Mouse (Mus musculus) spleen, postnatal 10 days (tissue): ENCODE measurements around the gene Stk11.

ENCODE experiments used
- DNase-seq, 2 experiments: peaks; one replicate each; pipeline ENCODE4 v3.0.0; 2021 to 2022; ENCODE audit warnings: low spot score in 2 of 2

Gene Stk11

GRCm38 (mm10) chr10:80094684-80095083 lies 20.9 kb upstream of the Stk11 start:
- DNase-seq = no peak

- no peak for DNase-seq
Measured at GRCm38 (mm10) chr10:80095547-80095946, 20.1 kb upstream of the Stk11 start.

- no peak for DNase-seq
Measured at GRCm38 (mm10) chr10:80097275-80097674, 18.3 kb upstream of the Stk11 start.

- no peak for DNase-seq
Measured at GRCm38 (mm10) chr10:80098630-80099029, 17.0 kb upstream of the Stk11 start.

GRCm38 (mm10) chr10:80100982-80101381 lies 14.6 kb upstream of the Stk11 start:
- DNase-seq = no peak

GRCm38 (mm10) chr10:80102216-80102915 lies 13.2 kb upstream of the Stk11 start:
- DNase-seq = peak; percentile 89 to 94

GRCm38 (mm10) chr10:80103032-80103431 lies 12.6 kb upstream of the Stk11 start:
- no peak for DNase-seq

GRCm38 (mm10) chr10:80104181-80104580 lies 11.4 kb upstream of the Stk11 start:
- DNase-seq = no peak

GRCm38 (mm10) chr10:80105460-80105859 lies 10.1 kb upstream of the Stk11 start, which contains the start of gene Sbno2:
TSS of gene Sbno2 (minus strand) at chr10:80105571.
- DNase-seq = peak in 1 of 2 experiments; percentile 59

GRCm38 (mm10) chr10:80105926-80106325 lies 9.7 kb upstream of the Stk11 start:
- no peak for DNase-seq

- no peak for DNase-seq
Measured at GRCm38 (mm10) chr10:80107678-80108077, 7.9 kb upstream of the Stk11 start.

GRCm38 (mm10) chr10:80114341-80115284 lies 990 bp upstream of the Stk11 start:
- DNase-seq = peak; percentile 93 to 96

- DNase-seq = no peak
Measured at GRCm38 (mm10) chr10:80115944-80116335, 337 bp downstream of the Stk11 start.

GRCm38 (mm10) chr10:80116563-80116926 lies 942 bp downstream of the Stk11 start:
- DNase-seq = peak; percentile 63 to 74

- DNase-seq = peak; percentile 65 to 67
Measured at GRCm38 (mm10) chr10:80116927-80117691, 1.5 kb downstream of the Stk11 start.

GRCm38 (mm10) chr10:80117736-80118135 lies 2.1 kb downstream of the Stk11 start:
- DNase-seq = no peak

- no peak for DNase-seq
Measured at GRCm38 (mm10) chr10:80118552-80118951, 2.9 kb downstream of the Stk11 start.

GRCm38 (mm10) chr10:80120146-80120545 lies 4.5 kb downstream of the Stk11 start:
- no peak for DNase-seq

GRCm38 (mm10) chr10:80121639-80122038 lies 6.0 kb downstream of the Stk11 start:
- no peak for DNase-seq

GRCm38 (mm10) chr10:80123932-80124562 lies 8.4 kb downstream of the Stk11 start:
- DNase-seq = peak; percentile 54 to 59

- DNase-seq = no peak
Measured at GRCm38 (mm10) chr10:80127920-80128319, 12.3 kb downstream of the Stk11 start.
